Mouse (Mus musculus) liver, adult 2 months (tissue): ENCODE results near the gene Hsf2bp. TPM values are rescaled to one million over a fixed set of nuclear protein-coding genes. Genes with fewer than 3 reads are reported as not detected.

ENCODE experiments used
- DNase-seq: peaks from one replicate; pipeline ENCODE4 v3.0.0-alpha.2; 2011; ENCODE audit warnings: low read depth, low spot score; ENCODE audit errors: extremely low read depth
- H3K27ac ChIP-seq: fragments of 200-500 bp; replicated peaks from 2 replicates; pipeline ENCODE4 v1.5.1; 2012; ENCODE audit warnings: low read depth, mild to moderate bottlenecking, control low read depth, inconsistent platforms, low read length; ENCODE audit not compliant: insufficient read depth
- H3K27me3 ChIP-seq: fragments of 200-500 bp; 2 replicates; pipeline ENCODE4 v1.6.1; 2012; ENCODE audit warnings: mild to moderate bottlenecking, moderate library complexity, low read length, inconsistent platforms; ENCODE audit not compliant: control insufficient read depth, insufficient read depth
- H3K36me3 ChIP-seq: fragments of 200-500 bp; 2 replicates; pipeline ENCODE4 v1.6.1; 2012; ENCODE audit warnings: low read length, inconsistent platforms; ENCODE audit not compliant: control insufficient read depth, insufficient read depth
- H3K4me1 ChIP-seq: fragments of 200-500 bp; 2 replicates; pipeline ENCODE4 v1.6.1; 2011; ENCODE audit warnings: low read length; ENCODE audit not compliant: control insufficient read depth, insufficient read depth
- H3K4me3 ChIP-seq: fragments of 200-500 bp; 2 replicates; pipeline ENCODE4 v1.5.1; 2011; ENCODE audit warnings: low read depth, mild to moderate bottlenecking, control low read depth, low read length, moderate library complexity; ENCODE audit not compliant: insufficient read depth
- H3K79me2 ChIP-seq: fragments of 200-500 bp; 2 replicates; pipeline ENCODE4 v1.6.1; 2012; ENCODE audit warnings: inconsistent platforms, mild to moderate bottlenecking, low read length, moderate library complexity; ENCODE audit not compliant: control insufficient read depth, insufficient read depth
- H3K9ac ChIP-seq: fragments of 200-500 bp; 2 replicates; pipeline ENCODE4 v1.6.1; 2012; ENCODE audit warnings: low read depth, mild to moderate bottlenecking, control low read depth, inconsistent platforms, low read length
- CTCF ChIP-seq: fragments of 200-500 bp; IDR thresholded peaks from 2 replicates; pipeline ENCODE4 v1.5.1; 2011; ENCODE audit warnings: low read depth, low read length, control low read depth
- POLR2A ChIP-seq: fragments of 200-500 bp; IDR thresholded peaks from 2 replicates; pipeline ENCODE4 v1.6.1; 2011; ENCODE audit warnings: low read length, control low read depth; ENCODE audit not compliant: insufficient read depth; ENCODE audit errors: extremely low read depth
- WGBS: fragments of 180-500 bp; shearing (Covaris S2); methylation state at CpG from one replicate; pipeline ENCODE4 v1.1.7; 2018; 5-methylcytosine and 5-hydroxymethylcytosine counted together
- polyA plus RNA-seq: library from polyadenylated mRNA; depleted of rRNA; stranded (reverse); fragments of >200 nt; gene quantifications from 2 replicates; pipeline ENCODE4 v1.2.3, GENCODE M21; 2012; rRNA removed
- total RNA-seq: library from RNA; depleted of rRNA; stranded (reverse); fragments of >200 nt; gene quantifications from 2 replicates; pipeline ENCODE4 v1.2.3, GENCODE M21; 2014; rRNA removed

The Hsf2bp gene
- total and polyA plus RNA-seq, 2 experiments, result 0.18 to 0.46 TPM

GRCm38 (mm10) chr17:31896311-31896710, 139.8 kb downstream of the Hsf2bp start:
- WGBS, result 85% methylated on average over 7 of the region's 7 CpGs
- H3K4me1 ChIP-seq, result peaks cover 6% of the 10 kb centered on the region; the same call in 1 of the 2 replicates

More at GRCm38 (mm10) chr17:31896311-31896710, 139.8 kb downstream of the Hsf2bp start:
- Histone ChIP-seq H3K79me2 (no peaks in the 10 kb centered on the region), H3K36me3 (no peaks in the 10 kb centered on the region), H3K9ac (no peak overlapping the region), H3K27me3 (no peaks in the 10 kb centered on the region), H3K27ac (no peak overlapping the region), H3K4me3 (no peak overlapping the region)
- no peak for TF ChIP-seq CTCF
- no peak for TF ChIP-seq POLR2A
- no peak for DNase-seq

Other genes starting within 250 kb of the Hsf2bp start
- gene Sik1, start 180.5 kb downstream of the Hsf2bp start, total RNA-seq, result 2.7 and 6.6 TPM in 2 replicates
- 8.0 and 10.5 TPM in 2 replicates for gene Sik1, start 180.5 kb downstream of the Hsf2bp start, polyA plus RNA-seq
- 4.8 and 5.7 TPM in 2 replicates for gene Rrp1b, start 249 bp downstream of the Hsf2bp start, total RNA-seq
- 3.6 and 5.9 TPM in 2 replicates for gene Rrp1b, start 249 bp downstream of the Hsf2bp start, polyA plus RNA-seq
- gene Notch3, start 130.5 kb upstream of the Hsf2bp start, total RNA-seq, result 0.55 and 1.0 TPM in 2 replicates
- 1.3 TPM in 2 replicates for gene Notch3, start 130.5 kb upstream of the Hsf2bp start, polyA plus RNA-seq
- gene Ephx3, start 153.2 kb upstream of the Hsf2bp start, total RNA-seq, result 0.07 and 0.09 TPM in 2 replicates
- 0.21 and 0.22 TPM in 2 replicates for gene Ephx3, start 153.2 kb upstream of the Hsf2bp start, polyA plus RNA-seq
- 10.5 and 18.6 TPM in 2 replicates for gene Brd4, start 248.4 kb upstream of the Hsf2bp start, total RNA-seq
- 18.3 and 18.4 TPM in 2 replicates for gene Brd4, start 248.4 kb upstream of the Hsf2bp start, polyA plus RNA-seq